Mouse (Mus musculus): ENCODE data around the gene 4930579F01Rik. TPM values are rescaled to one million over a fixed set of nuclear protein-coding genes. Genes with fewer than 3 reads are reported as not detected.
"Not testable (repeated sequence)": the region's sequence is repeated elsewhere in the genome, so short reads cannot be mapped to it uniquely, and the experiment has no call there.

The 4930579F01Rik gene
- polyA plus RNA-seq, 1 experiment: not detected

- Histone ChIP-seq H3K27ac (replicated peaks; ENCODE audit: low read depth, low read length) (peak within 1 kb of the TSS; percentile 95), H3K4me3 (ENCODE audit: insufficient read depth, low read depth, low read length) (peak within 1 kb of the TSS; percentile 86), H3K4me1 (ENCODE audit: control insufficient read depth, insufficient read depth, insufficient read length, low read length) (no peaks in the 10 kb centered on the region)
These were observed 50.1 kb downstream of the 4930579F01Rik start, which contains the start of gene Trmt10a for GRCm38 (mm10) chr3:138143315-138144059. Gene Trmt10a, plus strand, starts transcription at chr3:138143448.

GRCm38 (mm10) chr3:138142733-138143314, 50.8 kb downstream of the 4930579F01Rik start:
- H3K27ac ChIP-seq (replicated peaks; ENCODE audit: low read depth, low read length): peak overlapping the region; percentile 89
- H3K4me1 ChIP-seq (ENCODE audit: control insufficient read depth, insufficient read depth, insufficient read length, low read length): no peaks in the 10 kb centered on the region
- H3K4me3 ChIP-seq (ENCODE audit: insufficient read depth, low read depth, low read length): peak overlapping the region; percentile 69

GRCm38 (mm10) chr3:138142052-138142732, 51.4 kb downstream of the 4930579F01Rik start:
- Histone ChIP-seq H3K4me3 (ENCODE audit: insufficient read depth, low read depth, low read length) (0 out of 2 replicates have a peak overlapping the region, but pooled peaks have one; percentile 17), H3K27ac (replicated peaks; ENCODE audit: low read depth, low read length) (0 out of 2 replicates have a peak overlapping the region, but pooled peaks have one; percentile 54), H3K4me1 (ENCODE audit: control insufficient read depth, insufficient read depth, insufficient read length, low read length) (no peaks in the 10 kb centered on the region)

- Histone ChIP-seq H3K27ac (replicated peaks; ENCODE audit: low read depth, low read length) (no peak overlapping the region), H3K4me3 (ENCODE audit: insufficient read depth, low read depth, low read length) (no peak overlapping the region), H3K4me1 (ENCODE audit: control insufficient read depth, insufficient read depth, insufficient read length, low read length) (no peaks in the 10 kb centered on the region)
These were observed 54.0 kb downstream of the 4930579F01Rik start for GRCm38 (mm10) chr3:138139663-138140062.

GRCm38 (mm10) chr3:138138146-138138545, 55.5 kb downstream of the 4930579F01Rik start:
- H3K27ac ChIP-seq (replicated peaks; ENCODE audit: low read depth, low read length); H3K4me1 ChIP-seq (ENCODE audit: control insufficient read depth, insufficient read depth, insufficient read length, low read length); H3K4me3 ChIP-seq (ENCODE audit: insufficient read depth, low read depth, low read length): not testable (repeated sequence)

- H3K4me3 ChIP-seq (ENCODE audit: insufficient read depth, low read depth, low read length): no peak overlapping the region
- no peaks in the 10 kb centered on the region for H3K4me1 ChIP-seq (ENCODE audit: control insufficient read depth, insufficient read depth, insufficient read length, low read length)
- H3K27ac ChIP-seq (replicated peaks; ENCODE audit: low read depth, low read length): no peak overlapping the region
These were observed 59.1 kb downstream of the 4930579F01Rik start for GRCm38 (mm10) chr3:138134528-138134927.

- Histone ChIP-seq H3K4me1 (ENCODE audit: control insufficient read depth, insufficient read depth, insufficient read length, low read length) (no peaks in the 10 kb centered on the region), H3K27ac (replicated peaks; ENCODE audit: low read depth, low read length) (no peak overlapping the region), H3K4me3 (ENCODE audit: insufficient read depth, low read depth, low read length) (no peak overlapping the region)
These were observed 59.7 kb downstream of the 4930579F01Rik start for GRCm38 (mm10) chr3:138133916-138134315.

- no peaks in the 10 kb centered on the region for H3K4me1 ChIP-seq (ENCODE audit: control insufficient read depth, insufficient read depth, insufficient read length, low read length)
- H3K4me3 ChIP-seq (ENCODE audit: insufficient read depth, low read depth, low read length): no peak overlapping the region
- H3K27ac ChIP-seq (replicated peaks; ENCODE audit: low read depth, low read length): no peak overlapping the region
These were observed 60.2 kb downstream of the 4930579F01Rik start for GRCm38 (mm10) chr3:138133463-138133862.

GRCm38 (mm10) chr3:138131168-138131567, 62.5 kb downstream of the 4930579F01Rik start:
- Histone ChIP-seq H3K4me1 (ENCODE audit: control insufficient read depth, insufficient read depth, insufficient read length, low read length) (no peaks in the 10 kb centered on the region), H3K27ac (replicated peaks; ENCODE audit: low read depth, low read length) (no peak overlapping the region), H3K4me3 (ENCODE audit: insufficient read depth, low read depth, low read length) (no peak overlapping the region)

GRCm38 (mm10) chr3:138130692-138131091, 62.9 kb downstream of the 4930579F01Rik start:
- H3K4me1 ChIP-seq (ENCODE audit: control insufficient read depth, insufficient read depth, insufficient read length, low read length): no peaks in the 10 kb centered on the region
- no peak overlapping the region for H3K4me3 ChIP-seq (ENCODE audit: insufficient read depth, low read depth, low read length)
- H3K27ac ChIP-seq (replicated peaks; ENCODE audit: low read depth, low read length): no peak overlapping the region

GRCm38 (mm10) chr3:138129110-138129509, 64.5 kb downstream of the 4930579F01Rik start:
- no peak overlapping the region for H3K4me3 ChIP-seq (ENCODE audit: insufficient read depth, low read depth, low read length)
- H3K4me1 ChIP-seq (ENCODE audit: control insufficient read depth, insufficient read depth, insufficient read length, low read length): no peaks in the 10 kb centered on the region
- no peak overlapping the region for H3K27ac ChIP-seq (replicated peaks; ENCODE audit: low read depth, low read length)

- Histone ChIP-seq H3K4me1 (ENCODE audit: control insufficient read depth, insufficient read depth, insufficient read length, low read length) (peaks cover under 1% of the 10 kb centered on the region; the same call in 1 of the 2 replicates), H3K4me3 (ENCODE audit: insufficient read depth, low read depth, low read length) (no peak overlapping the region), H3K27ac (replicated peaks; ENCODE audit: low read depth, low read length) (no peak overlapping the region)
These were observed 69.8 kb downstream of the 4930579F01Rik start for GRCm38 (mm10) chr3:138123842-138124241.

- Histone ChIP-seq H3K4me1 (ENCODE audit: control insufficient read depth, insufficient read depth, insufficient read length, low read length) (peaks cover 2% of the 10 kb centered on the region; the same call in 1 of the 2 replicates), H3K4me3 (ENCODE audit: insufficient read depth, low read depth, low read length) (no peak overlapping the region), H3K27ac (replicated peaks; ENCODE audit: low read depth, low read length) (no peak overlapping the region)
These were observed 72.2 kb downstream of the 4930579F01Rik start for GRCm38 (mm10) chr3:138121461-138121860.

- no peak overlapping the region for H3K27ac ChIP-seq (replicated peaks; ENCODE audit: low read depth, low read length)
- peaks cover 2% of the 10 kb centered on the region; the same call in 1 of the 2 replicates for H3K4me1 ChIP-seq (ENCODE audit: control insufficient read depth, insufficient read depth, insufficient read length, low read length)
- H3K4me3 ChIP-seq (ENCODE audit: insufficient read depth, low read depth, low read length): no peak overlapping the region
These were observed 74.0 kb downstream of the 4930579F01Rik start for GRCm38 (mm10) chr3:138119444-138120105.

- Histone ChIP-seq H3K4me1 (ENCODE audit: control insufficient read depth, insufficient read depth, insufficient read length, low read length) (peaks cover 2% of the 10 kb centered on the region; the same call in 1 of the 2 replicates), H3K27ac (replicated peaks; ENCODE audit: low read depth, low read length) (peak overlapping the region; percentile 15; the same call in 1 of the 2 replicates), H3K4me3 (ENCODE audit: insufficient read depth, low read depth, low read length) (peak overlapping the region; percentile 21; the same call in 1 of the 2 replicates)
These were observed 74.8 kb downstream of the 4930579F01Rik start for GRCm38 (mm10) chr3:138118831-138119230.

Measured in brown adipose tissue, adult 24 weeks (tissue).